Mouse (Mus musculus) left cerebral cortex, adult 18-20 months (tissue): ENCODE measurements at regions not wholly inside any gene's neighbourhood (a gene's known extent, or its start where the extent isn't known, plus 50 kb on each side); places are given as distances from the start of the nearest gene placed in this dataset.
"Not testable (repeated sequence)": the region's sequence is repeated elsewhere in the genome, so short reads cannot be mapped to it uniquely, and the experiment has no call there.

Source experiments
- DNase-seq, 2 experiments: peaks; one replicate each; pipeline ENCODE4 v3.0.0; 2021 to 2022; ENCODE audit warnings: low spot score in 2 of 2, mixed read lengths in 1 of 2

DNA sequence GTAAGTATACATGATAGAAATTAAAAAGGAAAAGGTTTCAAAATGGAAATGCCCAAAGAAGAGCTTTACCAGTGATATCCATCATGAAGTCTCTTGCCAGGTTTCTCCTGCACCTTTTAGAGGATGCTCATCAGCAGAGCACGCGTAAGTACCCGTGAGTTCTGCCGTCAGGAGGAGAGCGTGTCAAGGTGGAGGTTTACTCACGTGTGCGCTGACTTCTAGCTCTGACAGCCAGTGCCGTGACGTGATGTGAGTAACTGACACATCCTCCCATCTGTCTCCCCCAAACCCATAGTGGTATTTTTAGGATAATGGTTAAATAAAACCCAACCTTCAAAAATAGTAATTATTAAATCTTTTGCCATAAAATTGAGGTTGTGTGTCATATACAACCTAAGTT lies 55.3 kb downstream of the Adra2a start:
- DNase-seq, result no peak

DNA sequence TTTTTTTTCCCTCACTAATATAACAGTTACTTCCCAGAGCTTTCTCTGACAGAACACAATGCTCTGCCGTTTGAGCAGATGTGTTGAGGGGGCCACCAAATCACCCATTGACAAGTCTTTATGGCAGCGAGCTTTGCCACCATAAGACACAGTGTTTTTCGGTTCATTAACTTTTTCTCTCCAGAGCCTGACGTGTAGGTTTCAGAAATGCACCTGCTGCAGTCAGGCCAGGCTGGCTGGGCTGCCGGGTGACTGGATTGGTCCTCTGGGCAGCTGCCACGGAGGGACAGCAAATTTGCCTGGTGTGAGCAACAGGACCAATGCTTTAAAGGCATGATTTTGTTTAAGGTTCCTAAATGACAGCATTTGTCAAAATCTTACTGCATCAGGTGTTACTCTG lies 55.8 kb downstream of the Adra2a start:
- DNase-seq, result no peak

DNA sequence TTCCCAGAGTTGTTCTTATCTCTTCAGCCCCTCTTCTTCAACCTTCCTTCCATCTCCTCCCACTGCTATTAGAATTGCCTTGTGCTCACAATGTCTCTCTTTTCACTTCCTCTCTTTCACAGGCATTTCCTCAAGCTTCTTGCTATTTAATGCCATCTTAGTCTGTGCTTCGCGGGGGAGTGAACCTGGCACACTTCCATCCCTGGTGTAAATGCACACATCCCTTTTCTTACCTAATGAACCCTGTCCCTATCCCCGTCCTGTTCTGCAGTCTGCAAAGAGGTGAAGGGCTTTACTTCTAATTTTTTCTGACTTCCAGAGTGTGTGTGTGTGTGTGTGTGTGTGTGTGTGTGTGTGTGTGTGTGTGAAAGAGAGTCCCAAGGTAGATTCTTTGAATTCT lies 62.6 kb downstream of the Adra2a start:
- no peak for DNase-seq

DNA sequence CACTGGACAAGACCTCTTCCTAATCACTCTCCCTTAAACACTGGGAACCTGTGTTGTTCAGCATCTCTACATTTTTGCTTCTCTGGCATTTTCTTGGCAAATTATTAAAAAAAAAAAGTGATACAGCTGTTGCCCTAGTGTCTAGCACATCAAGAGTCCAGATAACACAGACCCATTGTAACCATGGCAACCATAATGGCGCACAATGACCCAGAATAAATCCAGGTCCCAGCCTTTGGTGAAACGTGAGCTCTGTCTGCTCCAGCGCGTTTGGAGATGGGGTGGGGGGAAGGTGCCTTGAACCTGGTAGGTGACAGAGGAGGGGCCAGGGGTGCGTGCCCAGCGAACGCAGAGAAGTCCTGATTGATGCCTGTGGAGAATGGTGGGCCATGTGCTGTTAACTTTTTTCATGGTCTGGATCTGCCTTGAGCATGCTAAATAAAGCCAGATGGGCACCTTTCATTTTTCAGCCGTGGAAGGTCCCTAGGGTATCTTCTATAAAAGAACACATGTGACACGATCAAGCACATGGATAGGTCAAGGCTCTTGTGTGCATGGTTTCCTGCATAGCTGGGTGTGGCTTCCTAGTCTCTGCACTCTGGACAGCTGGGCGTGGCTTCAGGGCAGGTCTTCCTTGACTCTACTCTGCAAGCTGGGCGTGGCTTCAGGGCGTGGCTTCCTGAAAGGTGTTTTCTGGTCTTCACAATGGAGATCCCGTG lies 63.3 kb downstream of the Adra2a start:
- DNase-seq, result no peak

DNA sequence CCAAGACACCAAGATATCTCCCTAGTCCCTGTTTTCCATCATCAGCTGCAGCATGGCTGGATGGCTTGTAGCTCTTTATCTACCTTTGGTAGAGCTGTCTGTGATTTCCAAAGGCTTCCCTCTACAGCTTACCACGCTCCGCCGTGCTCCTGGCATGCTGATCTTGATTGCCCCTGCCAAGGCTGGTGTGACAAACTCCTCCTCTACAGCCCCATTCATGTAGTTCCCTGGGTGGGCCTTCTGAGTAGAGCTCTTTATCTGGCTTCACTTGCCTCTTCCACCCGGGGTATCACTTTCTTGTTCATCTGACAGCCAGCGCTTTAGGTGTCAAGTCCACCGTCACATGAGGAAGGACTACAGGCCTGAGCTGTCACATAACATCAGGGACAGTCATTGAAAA lies 66.1 kb downstream of the Adra2a start:
- no peak for DNase-seq

DNA sequence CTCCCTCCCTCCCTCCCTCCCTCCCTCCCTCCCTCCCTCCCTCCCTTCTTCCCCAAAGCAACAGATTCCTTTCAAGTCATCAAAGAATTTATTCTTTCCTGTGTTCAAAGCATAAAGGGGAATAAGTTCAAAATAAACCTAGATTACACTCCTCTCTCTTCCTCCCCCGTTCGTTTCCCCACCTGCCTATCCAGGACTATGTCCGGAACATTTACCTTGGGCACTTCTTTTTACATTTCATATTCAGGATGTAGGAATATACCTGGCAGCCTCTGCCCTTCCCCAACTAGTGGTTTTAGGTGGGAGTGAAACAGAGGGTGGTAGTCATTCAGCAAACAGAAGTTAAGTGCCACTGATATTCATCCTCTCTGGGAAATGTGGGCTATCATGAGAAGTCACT lies 68.7 kb downstream of the Adra2a start:
- no peak for DNase-seq

DNA sequence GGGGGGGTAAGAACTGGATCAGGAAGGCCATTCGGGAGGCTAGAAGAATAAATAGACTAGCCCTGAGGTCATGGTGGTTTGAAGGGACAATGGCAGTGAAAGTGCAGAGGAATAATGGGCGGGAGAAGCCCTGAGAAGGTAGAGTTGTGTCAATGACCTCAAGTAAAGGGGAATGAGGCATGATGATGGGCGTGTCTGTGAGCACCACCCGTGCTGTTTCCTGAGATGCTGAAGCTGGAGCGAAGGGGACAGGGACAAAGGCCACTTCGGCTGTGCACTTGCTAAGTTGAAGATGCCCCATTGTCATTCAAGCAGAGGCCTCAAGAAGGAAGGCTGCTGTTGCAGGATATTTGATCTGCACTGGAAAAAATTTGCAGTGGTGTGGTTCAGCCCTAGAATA lies 69.5 kb downstream of the Adra2a start:
- DNase-seq, result no peak

DNA sequence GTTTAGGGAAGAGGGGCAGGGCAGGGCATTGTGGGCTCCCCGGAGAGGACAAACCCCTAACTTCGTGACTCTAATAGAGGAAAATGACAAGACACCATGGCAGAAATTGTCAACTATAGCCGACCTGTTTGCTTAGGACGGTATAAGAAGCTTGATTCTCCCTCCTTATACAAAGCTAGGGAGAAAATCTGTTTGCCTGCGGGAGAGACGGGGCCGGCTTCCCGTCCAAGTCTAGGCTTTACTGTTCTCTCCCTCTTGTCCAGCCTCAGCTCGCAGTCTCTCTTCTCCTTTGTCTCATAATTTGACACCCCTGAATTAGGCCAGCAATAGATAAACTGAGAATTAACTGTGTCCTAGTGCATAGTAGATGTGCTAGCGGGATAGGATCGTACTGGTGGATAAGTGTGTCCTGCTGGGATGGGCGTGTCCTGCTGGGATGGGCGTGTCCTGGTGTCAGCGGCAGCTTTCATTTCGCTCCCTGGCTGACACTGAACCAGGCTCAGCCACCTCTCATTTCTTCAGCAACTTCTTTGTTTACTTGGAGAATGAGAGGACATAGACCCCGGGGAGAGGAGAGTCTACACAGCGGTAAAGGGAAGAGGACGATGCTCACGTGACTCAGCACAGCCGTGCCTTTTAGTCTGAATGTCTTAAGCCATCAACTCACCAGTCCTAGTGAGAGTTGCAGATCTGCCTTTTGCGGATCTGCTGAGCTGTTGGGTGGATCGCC lies 70.8 kb downstream of the Adra2a start:
- peak; percentile 12 to 22 for DNase-seq

DNA sequence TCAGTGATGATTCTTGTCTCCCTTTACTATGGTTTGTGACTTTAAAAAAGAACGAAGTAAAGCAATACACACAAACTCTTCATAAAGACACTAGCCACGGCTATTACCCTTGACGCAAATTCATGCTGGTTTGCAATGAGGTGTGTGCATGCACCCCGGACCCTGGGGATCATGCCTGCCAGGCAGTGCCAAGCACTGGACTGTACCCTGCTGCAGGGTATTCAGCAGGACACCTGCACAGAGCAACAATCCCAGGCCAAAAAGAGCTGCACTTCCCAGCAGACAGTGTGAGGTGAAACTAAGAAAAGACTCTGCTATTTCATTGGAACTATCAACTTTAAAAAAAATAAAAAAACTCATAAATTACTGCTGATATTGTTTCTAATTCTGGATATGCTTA lies 71.4 kb downstream of the Adra2a start:
- no peak for DNase-seq

DNA sequence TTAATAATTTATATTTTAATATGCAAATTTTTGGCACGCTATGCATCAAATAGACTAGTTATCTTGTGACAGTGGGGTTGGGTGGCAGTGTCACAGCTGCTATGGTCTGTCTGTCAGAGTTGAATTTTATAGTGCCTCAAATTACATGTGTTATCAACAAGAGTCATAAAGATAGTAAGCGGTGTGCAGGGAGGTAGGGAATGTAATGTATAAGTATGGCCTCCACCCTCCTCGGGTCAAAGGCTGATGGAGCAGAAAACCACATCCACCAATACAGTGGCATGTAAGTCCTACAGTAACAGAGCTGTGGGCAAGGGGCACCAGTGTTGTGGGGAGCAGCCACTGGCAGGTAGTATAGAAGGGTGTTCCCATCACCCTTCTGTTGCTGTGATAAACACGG lies 72.9 kb downstream of the Adra2a start:
- no peak for DNase-seq

DNA sequence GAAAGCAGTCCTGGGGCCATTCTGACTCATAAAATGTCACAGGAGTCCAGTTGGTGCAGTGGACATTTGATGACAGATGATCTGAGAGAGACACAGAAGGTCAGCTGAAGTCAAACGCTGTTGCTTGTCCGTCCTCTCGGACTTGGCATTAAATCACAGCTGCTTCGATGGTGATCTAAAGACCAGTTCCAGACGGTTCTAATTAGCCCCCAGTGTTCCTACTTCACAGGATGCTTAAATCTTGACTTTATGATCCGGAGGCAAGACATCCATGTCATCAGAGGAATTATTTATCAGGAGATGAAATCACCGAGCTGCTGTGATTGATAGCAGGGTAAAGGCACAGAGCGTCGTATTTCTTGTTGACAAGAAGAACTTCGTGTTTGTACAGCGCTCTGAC lies 73.7 kb downstream of the Adra2a start:
- DNase-seq, result no peak

DNA sequence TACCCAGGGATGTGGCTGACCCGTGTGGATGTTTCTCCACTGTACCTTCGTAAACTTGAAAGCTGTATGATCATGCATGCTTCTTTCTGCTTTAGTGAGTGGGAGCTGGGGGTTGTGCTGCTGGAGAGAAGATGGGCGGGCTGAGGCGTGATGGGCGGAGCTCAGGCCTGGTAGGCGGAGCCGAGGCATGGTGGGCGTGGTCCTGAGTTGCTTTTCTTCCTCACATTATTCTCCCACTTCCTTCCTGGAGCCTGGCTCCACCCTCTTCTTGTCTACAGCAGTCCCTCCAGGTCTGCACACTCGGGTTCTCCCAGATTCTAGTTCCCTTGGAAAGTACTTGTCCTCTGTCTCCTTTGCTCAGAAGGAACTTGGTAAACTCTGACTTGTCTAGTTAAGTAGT lies 79.6 kb downstream of the Adra2a start:
- no peak for DNase-seq

DNA sequence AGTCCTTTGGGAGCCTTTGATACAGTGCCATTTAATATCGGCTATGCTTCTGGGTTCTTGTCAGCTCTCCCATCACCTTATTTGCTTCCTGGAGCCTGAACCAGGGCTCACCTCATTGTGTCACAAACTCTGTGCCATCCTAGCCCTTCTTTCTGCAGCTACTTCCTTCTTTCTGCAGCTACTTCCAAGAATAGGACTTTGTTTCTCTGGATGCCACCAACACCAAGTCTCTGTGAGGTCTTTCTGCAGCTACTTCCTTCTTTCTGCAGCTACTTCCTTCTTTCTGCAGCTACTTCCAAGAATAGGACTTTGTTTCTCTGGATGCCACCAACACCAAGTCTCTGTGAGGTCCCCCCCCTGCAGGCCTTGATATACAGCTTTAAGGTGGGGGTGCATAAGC lies 107.8 kb downstream of the Adra2a start:
- DNase-seq, result not testable (repeated sequence)

DNA sequence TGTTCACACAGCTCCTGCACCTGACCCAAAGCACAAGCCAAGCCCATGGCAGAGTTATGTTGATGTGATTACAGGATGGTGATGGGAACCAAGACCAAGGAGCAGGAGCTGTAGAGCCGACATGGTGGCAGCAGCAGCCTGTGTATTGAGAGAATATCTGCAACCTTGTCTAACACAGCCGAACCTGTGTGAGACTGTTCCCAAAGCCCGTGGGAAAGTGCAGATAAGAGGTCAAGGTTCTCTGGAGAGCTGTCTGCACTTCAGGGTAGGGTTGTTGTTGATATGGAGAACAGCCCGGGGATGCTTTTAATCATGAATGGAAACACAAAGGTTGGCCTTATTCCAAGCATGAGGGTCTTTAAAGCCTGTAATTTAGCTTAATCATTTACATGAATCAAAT lies 110.4 kb downstream of the Adra2a start:
- no peak for DNase-seq

DNA sequence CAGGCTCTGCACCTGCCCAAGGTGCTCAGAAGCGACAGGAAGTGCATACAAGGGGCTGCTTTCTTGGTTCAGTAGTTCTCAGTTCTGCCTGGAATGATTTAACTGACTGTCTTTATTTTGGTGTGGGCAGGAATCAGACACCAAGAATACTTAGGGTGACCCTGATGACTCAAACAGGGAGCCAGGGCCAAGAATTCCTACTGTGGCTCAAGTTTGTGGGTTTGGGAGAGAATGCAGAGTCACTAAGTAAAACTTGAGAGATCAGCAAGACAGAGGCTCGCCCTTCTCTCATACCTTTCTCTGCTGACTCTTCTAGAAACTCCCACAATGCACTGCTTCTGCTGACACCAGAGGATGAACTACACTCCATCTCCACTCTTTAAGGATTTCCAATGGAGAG lies 126.4 kb downstream of the Adra2a start:
- DNase-seq, result no peak

DNA sequence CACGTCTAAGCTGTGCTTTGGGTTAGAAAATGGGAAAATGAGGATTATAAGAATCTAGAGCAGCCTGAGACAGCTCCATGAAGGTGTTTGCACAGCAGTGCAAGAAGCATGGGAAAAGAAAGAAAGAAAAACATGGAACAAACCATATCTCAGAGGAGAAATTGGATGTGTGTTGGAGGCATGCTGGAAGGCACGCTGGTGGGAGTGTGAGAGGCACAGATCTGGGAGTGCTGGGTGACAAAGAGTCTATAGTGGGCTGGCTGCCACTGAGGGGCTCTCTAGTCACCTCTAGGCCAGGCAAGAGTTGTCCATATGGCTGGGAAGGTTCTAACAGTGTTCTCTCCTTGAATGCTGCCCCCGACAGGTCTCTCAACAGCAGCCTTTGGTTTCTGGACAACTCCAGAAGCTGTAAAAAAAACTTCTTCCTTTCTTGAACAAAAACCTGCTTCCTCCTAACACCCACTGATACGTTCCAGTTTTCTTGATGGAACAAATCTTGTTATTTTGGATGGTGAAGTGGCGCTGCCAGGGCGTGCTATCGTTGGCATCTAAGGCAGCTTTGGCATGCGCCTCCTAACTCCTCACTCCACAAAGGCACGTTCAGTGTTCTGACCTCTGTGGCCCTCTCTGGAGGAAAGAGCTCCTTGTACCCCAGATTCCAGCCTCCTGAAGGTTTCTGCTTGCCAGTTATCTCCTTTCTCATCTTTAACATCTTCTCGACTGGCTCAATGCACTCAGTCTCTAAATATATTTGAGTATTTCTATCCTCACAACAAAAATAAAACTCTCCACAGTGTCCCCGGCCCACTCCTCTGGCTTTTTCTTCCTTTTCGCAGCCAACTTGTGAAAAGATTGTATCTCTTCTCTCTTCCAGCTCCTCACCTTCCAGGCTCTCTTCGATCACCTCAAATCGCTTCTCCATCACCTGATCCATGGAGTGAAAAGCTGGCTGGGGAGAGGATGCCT lies 130.4 kb downstream of the Adra2a start:
- peak; percentile 25 to 39 for DNase-seq

DNA sequence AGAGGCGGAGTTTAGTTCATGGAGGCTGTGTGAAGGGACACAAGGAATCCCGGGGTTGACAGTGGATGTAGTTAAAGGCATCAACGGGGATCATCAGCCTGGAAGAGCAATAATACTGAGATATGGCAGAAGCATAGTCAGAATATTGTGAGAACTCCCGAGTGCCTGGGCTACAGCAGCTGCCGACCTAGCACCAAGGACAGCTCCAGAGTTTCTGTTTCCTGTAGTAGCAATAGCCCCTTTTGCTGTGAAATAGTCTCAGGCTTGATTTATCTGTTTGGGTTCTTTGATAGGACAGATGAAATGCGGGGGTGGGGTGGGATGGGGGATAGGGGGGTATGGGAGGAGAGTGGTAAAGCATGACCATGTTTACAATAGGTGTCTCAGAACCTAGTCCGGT lies 131.8 kb downstream of the Adra2a start:
- no peak for DNase-seq

DNA sequence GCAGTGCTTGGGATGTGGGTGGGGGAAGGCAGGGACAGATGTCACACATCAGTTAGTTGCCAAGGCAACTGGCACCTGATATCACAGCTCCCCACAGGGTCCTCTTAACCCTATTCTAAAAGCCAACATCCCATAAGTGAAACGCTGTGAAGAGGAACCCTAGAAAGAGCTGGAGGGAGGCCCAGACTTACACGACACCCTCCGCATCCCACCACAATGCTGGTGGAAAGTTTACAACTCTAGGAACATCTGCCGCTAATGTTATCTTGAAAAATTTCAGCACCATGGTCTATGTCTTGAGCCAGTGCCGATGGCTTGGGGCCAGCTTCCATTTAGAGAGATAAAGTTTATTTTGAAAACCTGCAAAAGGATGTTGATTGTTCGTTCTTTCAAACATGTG lies 133.5 kb downstream of the Adra2a start:
- DNase-seq, result peak; percentile 10 to 24

DNA sequence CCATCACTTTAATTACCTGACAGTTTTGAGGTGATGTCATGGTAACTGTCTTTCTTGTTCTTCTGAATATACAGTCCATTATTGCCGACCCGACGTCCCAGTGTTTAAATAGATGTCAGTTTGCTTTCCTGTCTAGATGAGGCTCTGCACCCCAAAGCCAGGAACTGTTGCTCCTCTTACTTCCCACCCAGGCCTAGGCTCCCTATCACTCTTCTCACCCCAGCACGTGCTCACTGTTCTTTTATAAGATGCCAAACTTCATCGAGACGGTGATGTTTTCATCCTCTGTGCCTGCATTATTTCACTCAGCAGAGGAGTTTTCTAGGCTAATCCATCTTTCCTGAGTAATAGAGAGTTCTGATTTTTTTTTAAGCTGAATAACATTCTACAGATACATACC lies 156.5 kb downstream of the Adra2a start:
- DNase-seq, result no peak

DNA sequence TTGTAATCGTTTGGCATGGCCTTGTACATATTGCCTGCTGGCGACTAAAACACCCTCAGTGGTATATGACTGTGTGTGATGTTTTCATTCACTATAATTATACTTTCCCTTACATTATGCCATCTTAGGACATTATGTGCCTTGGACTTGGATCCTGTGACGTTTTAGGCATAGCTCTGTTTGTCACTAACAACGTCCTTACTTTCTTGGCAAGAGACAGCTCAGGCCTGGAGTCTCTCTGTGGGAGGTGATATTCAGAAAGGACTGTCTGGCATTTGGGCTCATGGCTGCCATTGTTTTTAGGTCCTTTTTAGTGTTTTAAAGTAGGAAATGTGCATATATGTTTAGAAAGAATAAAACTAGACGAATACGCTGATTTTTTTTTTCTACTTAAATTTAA lies 158.5 kb downstream of the Adra2a start:
- peak; percentile 16 to 27 for DNase-seq

DNA sequence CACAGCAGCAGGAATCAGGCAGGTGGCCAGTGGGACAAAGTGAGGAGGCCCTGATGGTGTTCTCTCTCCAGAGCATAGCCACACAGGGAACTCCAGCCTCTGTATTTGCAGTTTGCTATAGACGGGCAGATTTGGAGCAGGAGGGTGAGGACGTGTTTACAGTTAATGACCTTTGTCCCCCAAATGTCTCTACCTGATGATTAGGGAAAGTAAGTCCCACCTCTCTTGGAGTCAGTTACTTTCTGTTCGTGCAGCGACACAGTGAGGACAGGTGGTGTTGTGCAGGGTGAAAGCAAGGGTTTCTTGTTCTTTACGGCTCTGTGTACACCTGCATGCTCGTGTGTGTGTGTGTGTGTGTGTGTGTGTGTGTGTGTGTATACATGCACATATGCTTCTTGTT lies 162.9 kb downstream of the Adra2a start:
- DNase-seq, result no peak

DNA sequence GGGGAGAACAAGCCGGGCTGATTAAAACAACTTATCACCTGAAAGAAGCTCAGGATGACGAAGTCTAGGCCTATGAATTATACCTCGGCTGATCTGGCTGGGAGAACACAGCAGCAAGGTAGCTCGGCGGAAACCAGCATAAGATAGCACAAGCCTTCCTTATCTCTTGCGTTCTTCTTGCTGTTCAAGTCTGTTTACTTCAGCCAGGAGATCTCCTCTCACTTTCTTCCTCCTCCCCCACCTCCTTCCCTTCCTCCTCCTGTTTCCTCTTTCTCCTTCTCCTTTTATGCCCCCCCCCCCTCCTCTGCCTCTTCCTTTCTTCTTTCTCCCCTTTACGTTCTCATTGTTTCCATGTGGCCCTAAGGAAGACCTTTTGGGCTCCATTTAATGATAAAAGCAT lies 168.2 kb downstream of the Adra2a start:
- no peak for DNase-seq
